Mouse (Mus musculus) left cerebral cortex, postnatal 14 days (tissue): ENCODE measurements around the gene Lmntd2. TPM values are rescaled to one million over a fixed set of nuclear protein-coding genes. Genes with fewer than 3 reads are reported as not detected.
"Not testable (repeated sequence)": the region's sequence is repeated elsewhere in the genome, so short reads cannot be mapped to it uniquely, and the experiment has no call there.

Source experiments
- DNase-seq, 2 experiments: peaks; one replicate each; pipeline ENCODE4 v3.0.0; 2021 to 2022; ENCODE audit warnings: low spot score in 2 of 2, mixed read lengths in 1 of 2
- intact Hi-C: fragments of 180-260 bp; cut with DNase I; formaldehyde crosslinking; loops from one replicate; pipeline ENCODE4 v1.15.1; 2025
- long read RNA-seq, 2 experiments: library from polyadenylated mRNA; stranded (forward); transcript quantifications; one replicate each; pipeline ENCODE4 v2.0.0; 2021
- total RNA-seq, 2 experiments: library from RNA; stranded (reverse); gene quantifications; 2 replicates each; pipeline ENCODE4 v1.2.3; 2021

The Lmntd2 gene
- total RNA-seq, result not detected
- long read RNA-seq, experiment 1, result 0 reads
- long read RNA-seq, experiment 2, partial matches to known transcripts, result 0 of 1 reads
- long read RNA-seq, experiment 2, other reads (novel, unspliced or antisense), result 1 of 1 reads

- DNase-seq, result no peak
- intact Hi-C loops, result no loop called here
Measured at GRCm38 (mm10) chr7:141213605-141214235, at the start of gene Lmntd2. Lmntd2 (minus strand) TSS chr7:141214080.

GRCm38 (mm10) chr7:141263640-141264039, 49.8 kb upstream of the Lmntd2 start:
- intact Hi-C loops, result no loop called here
- no peak for DNase-seq

DNA sequence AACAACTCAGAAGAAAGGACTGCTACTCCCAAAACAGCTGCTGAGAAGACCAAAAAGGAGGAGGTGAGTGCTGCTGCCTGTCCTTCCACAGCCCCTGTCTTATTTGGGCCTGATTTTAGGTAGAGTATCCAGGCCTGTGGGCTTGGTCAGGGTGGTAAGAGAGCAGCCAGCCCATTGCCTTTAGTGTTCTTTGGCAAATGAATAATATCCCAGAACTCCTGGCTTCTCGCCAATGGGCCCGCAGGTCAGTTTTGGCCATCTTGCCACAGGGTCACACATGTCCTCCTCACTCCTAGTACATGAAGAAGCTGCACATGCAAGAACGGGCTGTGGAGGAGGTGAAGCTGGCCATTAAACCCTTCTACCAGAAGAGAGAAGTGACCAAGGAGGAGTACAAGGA, 47.6 kb upstream of the Lmntd2 start:
- DNase-seq, result no peak
- intact Hi-C loops, result no loop called here

DNA sequence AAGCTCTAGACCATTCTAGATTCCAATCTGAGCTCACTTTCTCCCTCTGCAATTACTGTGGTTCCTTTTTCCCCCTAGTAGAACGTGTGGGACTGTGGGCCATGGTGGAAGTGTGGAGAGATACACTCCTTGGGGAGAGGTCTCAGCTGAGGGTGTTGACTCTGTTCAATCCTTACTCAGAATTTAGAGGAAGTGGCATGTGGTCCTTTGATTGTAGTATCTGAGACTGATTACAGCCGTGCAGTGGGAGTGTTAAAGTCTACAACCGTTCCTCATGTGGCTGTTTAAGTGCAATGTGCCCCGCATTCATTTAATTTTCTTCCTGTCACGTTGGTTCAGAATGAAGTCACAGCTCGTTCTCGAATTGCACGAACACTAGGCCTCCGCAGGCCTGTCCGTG, 42.3 kb upstream of the Lmntd2 start:
- intact Hi-C loops, result loop anchor here (10.0 kb wide), 1 partner anchor 59 kb away; no protein-coding TSS in a partner anchor
- no peak for DNase-seq

DNA sequence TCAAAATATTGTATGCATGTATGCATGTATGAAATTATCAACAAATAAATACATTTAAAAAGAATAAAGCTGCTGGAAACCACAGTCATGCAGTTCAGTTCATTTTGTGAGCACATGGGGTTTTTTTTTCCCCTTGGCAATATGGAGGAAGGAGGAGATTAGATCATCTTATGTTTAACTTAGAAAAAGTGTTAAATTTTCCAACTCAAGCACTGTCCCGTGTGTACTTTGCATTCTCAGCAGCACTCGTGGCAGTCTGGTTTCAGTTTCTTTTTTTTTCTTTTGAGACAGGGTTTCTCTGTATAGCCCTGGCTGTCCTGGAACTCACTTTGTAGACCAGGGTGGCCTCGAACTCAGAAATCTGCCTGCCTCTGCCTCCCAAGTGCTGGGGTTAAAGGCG, 36.6 kb upstream of the Lmntd2 start:
- intact Hi-C loops, result loop anchor here (10.0 kb wide), 1 partner anchor 64 kb away; no protein-coding TSS in a partner anchor
- not testable (repeated sequence) for DNase-seq

DNA sequence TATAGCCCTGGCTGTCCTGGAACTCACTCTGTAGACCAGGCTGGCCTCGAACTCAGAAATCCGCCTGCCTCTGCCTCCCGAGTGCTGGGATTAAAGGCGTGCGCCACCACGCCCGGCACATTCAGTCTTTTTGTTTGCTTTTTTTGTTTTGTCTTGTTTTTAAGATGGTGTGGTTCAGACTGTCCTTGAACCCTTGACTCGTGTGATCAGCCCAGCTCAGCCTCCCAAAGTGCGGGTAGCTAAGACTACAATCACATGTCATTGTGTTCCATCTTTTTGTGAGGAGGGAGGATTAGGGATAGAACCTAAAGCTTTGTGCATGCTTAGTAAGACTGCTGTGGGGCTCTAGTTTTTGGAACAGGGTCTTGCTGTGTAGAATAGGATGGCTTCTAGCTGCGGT, 17.7 kb upstream of the Lmntd2 start:
- DNase-seq, result no peak
- intact Hi-C loops, result no loop called here

DNA sequence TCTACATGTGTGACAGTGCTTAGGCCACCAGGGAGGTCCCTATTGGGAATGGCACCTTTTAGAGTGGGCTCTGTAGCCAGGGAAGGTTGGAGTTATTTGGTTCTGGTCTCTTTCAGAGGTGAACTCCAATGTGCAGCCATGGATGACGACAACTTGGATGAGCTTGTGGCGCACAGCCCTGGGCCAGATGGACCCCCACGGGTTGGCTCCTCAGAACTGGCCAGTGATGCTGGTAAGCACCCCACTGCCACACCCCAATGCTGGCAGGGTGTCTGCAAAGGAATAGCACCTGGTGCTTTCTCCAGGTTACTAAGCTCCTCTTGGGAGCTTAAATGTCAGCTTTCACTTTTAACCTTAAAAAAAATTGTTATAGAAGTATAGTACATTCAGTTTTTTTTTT, 17.2 kb upstream of the Lmntd2 start:
- intact Hi-C loops, result no loop called here
- DNase-seq, result no peak

DNA sequence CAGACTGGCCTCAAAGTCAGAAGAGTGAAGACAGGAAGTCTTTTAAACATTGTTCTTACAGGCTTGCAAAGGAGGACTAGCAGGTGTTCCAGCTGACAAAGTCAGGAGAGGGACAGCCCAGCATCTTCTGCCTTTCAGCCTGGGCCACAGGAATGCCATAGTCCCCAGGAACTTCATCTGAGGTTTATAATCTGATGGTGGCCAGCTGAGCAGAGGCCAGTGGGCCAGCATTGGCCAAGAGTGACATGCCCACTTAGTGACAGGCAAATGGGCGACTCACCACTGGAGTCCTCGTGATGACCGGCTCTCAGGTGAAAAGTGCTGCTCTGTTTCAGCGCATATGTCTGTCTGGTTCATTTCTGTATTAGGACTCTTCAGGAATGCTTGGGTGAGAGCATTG, 16.7 kb upstream of the Lmntd2 start:
- no peak for DNase-seq
- intact Hi-C loops, result no loop called here

DNA sequence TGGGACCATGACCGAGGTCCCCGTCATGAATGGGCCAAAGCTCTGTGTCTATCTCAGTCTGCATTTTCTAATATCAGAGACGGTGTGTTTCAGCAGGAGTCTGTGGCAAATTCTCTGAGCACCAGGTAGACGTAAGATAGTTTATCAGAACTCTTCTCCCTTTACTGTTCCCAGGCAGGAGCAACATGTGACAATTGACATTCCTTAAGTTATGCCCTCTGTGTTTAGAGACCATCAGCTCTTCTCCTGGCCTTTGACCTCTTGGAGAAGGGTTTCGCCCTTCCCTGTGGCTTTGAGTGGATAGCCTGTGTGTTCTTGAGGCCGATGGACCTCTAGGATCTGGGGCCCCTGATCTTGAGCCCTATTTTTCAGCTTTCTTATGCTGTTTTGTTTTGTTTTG, 15.8 kb upstream of the Lmntd2 start:
- intact Hi-C loops, result loop anchor here (2.0 kb wide), 1 partner anchor 133 kb away; no protein-coding TSS in a partner anchor

DNA sequence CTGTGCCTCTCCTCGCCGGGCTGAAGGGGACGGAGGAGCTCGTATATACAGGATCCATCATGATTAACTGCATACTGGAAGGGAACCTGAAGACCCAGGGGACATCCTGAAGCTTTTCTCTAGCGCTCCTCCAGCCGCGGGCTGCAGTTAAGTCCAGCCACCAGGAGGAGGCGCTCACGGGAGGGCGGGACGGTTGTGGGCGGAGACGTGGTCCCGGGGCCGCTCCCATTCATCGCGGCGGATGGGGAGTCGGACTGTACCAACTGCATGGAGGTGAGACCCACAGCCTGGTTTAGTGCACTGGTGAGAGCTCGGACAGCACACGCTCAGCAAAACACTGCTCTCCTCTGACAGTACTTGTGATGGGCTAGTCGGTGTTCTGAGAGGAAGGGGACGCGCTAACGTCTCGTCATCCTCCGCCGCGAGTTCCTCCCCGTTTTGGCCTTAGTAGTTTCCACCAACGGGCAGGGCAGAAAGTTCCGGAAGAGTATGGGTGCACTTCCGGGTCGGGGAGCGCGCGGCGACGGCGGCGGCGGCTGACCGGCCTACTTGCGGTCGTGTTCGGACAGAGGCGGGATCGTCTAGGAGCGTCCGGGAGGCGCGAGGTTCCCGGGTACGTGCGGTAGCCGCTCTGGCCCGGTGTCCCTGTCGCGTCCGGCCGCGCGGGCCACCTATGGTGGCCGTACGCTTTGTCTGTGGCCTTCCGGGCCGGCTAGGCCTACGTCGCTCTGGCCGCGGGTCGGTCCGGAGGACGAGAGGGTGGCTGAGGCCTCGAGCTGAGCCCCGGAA, 14.6 kb upstream of the Lmntd2 start, which contains the start of gene Phrf1:
Phrf1 (plus strand) TSS at position 506 of the 789 bp plus-strand sequence.
- DNase-seq, result peak; percentile 91 to 94
- intact Hi-C loops, result loop anchor here (2.0 kb wide), 1 partner anchor 134 kb away; no protein-coding TSS in a partner anchor

More for the DNA sequence above, 15.8 kb upstream of the Lmntd2 start:
- DNase-seq, result no peak

DNA sequence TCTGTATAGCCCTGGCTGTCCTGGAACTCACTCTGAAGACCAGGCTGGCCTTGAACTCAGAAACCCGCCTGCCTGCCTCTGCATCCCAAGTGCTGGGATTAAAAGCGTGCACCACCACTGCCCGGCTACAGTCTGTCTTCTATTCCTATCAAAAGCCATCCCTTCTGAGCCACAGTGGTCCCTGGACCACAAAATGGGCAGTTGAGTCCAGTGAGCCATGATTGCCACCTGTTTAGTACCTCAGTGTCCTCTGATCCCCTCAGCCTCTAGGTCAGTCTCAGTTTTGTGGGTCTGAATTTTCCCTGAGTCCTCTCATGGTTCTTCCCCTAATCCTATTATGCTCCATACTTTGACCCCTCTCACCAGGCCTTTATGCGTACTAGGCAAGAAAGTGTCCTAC, 13.9 kb upstream of the Lmntd2 start:
- intact Hi-C loops, result loop anchor here (2.0 kb wide), 1 partner anchor 135 kb away; no protein-coding TSS in a partner anchor

GRCm38 (mm10) chr7:141226535-141226934, 12.7 kb upstream of the Lmntd2 start:
- DNase-seq, result no peak
- intact Hi-C loops, result no loop called here

More for the DNA sequence above, 13.9 kb upstream of the Lmntd2 start:
- no peak for DNase-seq

DNA sequence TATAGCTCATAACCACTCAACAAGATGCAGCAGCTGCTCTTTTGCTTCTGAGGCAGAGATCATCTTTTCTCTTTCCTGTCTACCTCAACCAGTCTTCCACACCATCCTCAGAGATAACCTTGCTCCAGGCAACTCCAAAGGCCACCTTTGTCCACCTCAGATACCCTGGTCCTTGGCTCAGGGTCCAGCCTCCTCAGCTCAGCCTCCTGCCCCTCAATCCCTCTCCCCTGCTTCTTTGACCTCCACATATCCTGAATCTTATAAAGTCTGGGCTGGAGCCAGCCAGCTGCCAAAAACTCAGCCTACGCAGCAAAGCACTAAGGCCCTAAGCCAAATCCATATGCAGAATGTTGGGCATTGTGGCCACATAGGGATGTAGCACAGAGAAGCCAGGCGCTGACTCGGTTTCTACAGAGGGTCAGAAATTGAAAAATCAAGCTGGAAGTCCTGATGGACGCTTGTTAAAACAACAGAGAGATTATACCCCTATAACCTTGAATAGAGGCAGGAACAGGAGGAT, 8.9 kb upstream of the Lmntd2 start:
- intact Hi-C loops, result no loop called here
- no peak for DNase-seq

GRCm38 (mm10) chr7:141222126-141222467, 8.2 kb upstream of the Lmntd2 start:
- DNase-seq, result no peak
- intact Hi-C loops, result no loop called here

DNA sequence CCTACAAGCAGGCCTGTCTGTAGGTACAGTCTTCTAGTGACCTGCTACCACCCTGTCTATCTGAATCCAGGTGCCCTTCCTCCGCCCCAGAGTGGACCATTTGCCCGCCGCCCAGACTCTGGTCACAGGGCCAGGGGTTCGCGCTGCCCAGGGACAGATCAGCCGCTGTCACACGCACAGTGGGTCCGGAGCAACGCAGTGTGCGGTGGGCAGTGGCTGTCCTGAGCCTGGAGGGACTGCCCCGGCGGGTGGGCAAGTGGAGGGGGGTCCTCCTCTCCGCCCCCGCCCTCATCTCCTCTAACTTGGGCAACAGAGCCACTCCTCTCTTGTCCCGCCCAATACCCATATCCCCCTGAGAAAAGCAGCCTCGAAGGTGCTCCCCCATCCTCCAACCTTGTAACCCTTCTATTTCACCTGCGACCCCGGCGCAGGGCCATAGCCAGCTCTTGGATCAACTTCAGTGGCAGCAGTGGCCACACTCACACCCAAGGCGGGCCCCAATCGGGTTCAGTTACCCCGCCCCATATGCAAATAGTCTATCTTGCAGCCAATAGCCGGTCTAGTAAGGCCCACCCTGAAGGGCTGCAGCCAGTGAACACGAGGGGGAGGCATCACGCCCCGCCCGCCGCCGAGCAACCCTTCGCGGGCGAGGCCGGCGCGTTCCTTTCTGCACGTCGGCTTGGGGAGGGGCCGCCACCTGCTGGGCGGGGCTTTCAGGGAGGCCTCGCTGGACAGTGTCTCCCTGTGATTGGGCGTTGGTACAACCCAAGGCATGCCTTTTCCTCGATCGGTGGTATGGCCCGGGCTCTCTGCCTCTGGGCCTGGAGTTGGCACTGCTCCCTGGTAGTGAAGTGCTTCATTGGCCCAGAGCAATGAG, 7.6 kb upstream of the Lmntd2 start:
- peak; percentile 92 to 96 for DNase-seq
- intact Hi-C loops, result no loop called here

- no peak for DNase-seq
- intact Hi-C loops, result no loop called here
Measured at GRCm38 (mm10) chr7:141220377-141220776, 6.5 kb upstream of the Lmntd2 start.

DNA sequence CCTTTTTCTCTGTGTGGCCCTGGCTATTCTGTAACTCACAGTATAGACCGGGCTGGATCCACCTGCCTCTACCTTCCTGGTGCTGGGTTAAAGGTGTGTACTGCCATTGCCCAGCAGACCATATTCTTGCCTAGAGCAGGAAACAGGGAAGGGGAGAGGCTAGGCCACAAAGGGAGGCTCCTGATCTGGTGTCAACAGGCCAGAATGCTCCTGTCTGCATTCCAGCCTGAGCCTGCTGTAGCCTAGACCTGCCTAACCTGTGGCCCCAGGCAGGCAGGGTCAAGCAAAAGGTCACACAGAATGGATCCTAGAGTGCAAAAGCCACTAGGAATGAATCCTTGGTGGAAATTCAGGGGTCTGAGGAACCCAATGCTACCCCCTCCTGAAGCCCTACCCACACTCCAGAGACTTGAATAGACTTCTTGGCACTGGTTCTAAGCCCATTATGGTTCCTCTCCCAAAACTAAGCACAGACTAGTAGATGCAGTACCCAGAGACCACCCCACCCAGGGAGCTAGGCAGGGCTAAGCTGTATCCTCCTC, 5.7 kb upstream of the Lmntd2 start:
- no peak for DNase-seq
- intact Hi-C loops, result no loop called here

GRCm38 (mm10) chr7:141218557-141219133, 4.8 kb upstream of the Lmntd2 start:
- DNase-seq, result no peak
- intact Hi-C loops, result no loop called here

DNA sequence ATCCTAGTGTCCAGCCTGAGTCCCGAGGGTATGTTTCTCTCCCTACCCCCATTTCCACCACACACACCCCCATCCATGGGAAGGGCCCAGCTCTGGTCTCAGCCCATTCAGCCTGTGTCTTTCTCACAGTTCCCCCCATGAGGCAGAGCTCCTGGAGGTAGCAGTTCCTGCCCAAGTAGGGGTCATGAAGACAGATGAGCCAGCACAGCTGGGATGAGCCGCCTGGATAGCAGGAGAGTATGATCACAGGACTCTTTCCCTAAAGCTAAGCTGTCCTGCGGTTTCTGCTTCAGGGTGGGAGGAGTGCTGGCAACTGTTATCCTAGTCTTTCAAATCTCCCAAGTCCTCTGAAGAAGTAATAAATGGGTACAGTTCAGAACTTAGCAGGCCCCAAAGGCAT, 4.3 kb upstream of the Lmntd2 start:
- intact Hi-C loops, result no loop called here
- no peak for DNase-seq
